Mouse (Mus musculus): ENCODE data around the gene Pex7. TPM values are rescaled to one million over a fixed set of nuclear protein-coding genes. Genes with fewer than 3 reads are reported as not detected.

The Pex7 gene
- polyA plus RNA-seq, 1 experiment = 36.7 TPM

GRCm38 (mm10) chr10:19936961-19937708, 29.6 kb upstream of the Pex7 start:
- Histone ChIP-seq H3K4me3 (ENCODE audit: low read depth, low read length) (no peak overlapping the region), H3K9me3 (replicated peaks; ENCODE audit: control insufficient read depth, insufficient read depth, low read length, poor library complexity, severe bottlenecking) (no peaks in the 10 kb centered on the region), H3K27me3 (ENCODE audit: control insufficient read depth, insufficient read depth, low read length, poor library complexity, severe bottlenecking) (peaks cover 3% of the 10 kb centered on the region; the same call in 1 of the 2 replicates), H3K4me1 (ENCODE audit: control insufficient read depth, insufficient read depth, low read length) (no peaks in the 10 kb centered on the region), H3K9ac (ENCODE audit: low read depth, poor library complexity, severe bottlenecking) (no peak overlapping the region), H3K36me3 (ENCODE audit: control insufficient read depth, insufficient read depth, low read length, poor library complexity, severe bottlenecking) (no peaks in the 10 kb centered on the region), H3K27ac (ENCODE audit: insufficient read depth, low read length) (no peak overlapping the region)
- TF ChIP-seq CTCF (IDR thresholded peaks at IDR 0.05; ENCODE audit: low read depth, low read length) = no peak
- TF ChIP-seq EP300 (IDR thresholded peaks at IDR 0.05; ENCODE audit: insufficient read depth, low read depth, low read length) = no peak
- no peak for TF ChIP-seq POLR2A (IDR thresholded peaks at IDR 0.05; ENCODE audit: insufficient read depth, low read length)

GRCm38 (mm10) chr10:19935821-19936367, 28.4 kb upstream of the Pex7 start:
- H3K27ac ChIP-seq (ENCODE audit: insufficient read depth, low read length) = no peak overlapping the region
- TF ChIP-seq EP300 (IDR thresholded peaks at IDR 0.05; ENCODE audit: insufficient read depth, low read depth, low read length) (no peak), POLR2A (IDR thresholded peaks at IDR 0.05; ENCODE audit: insufficient read depth, low read length) (no peak), CTCF (IDR thresholded peaks at IDR 0.05; ENCODE audit: low read depth, low read length) (no peak)
- H3K4me1 ChIP-seq (ENCODE audit: control insufficient read depth, insufficient read depth, low read length) = no peaks in the 10 kb centered on the region
- no peaks in the 10 kb centered on the region for H3K36me3 ChIP-seq (ENCODE audit: control insufficient read depth, insufficient read depth, low read length, poor library complexity, severe bottlenecking)
- H3K27me3 ChIP-seq (ENCODE audit: control insufficient read depth, insufficient read depth, low read length, poor library complexity, severe bottlenecking) = peaks cover 3% of the 10 kb centered on the region
- H3K9me3 ChIP-seq (replicated peaks; ENCODE audit: control insufficient read depth, insufficient read depth, low read length, poor library complexity, severe bottlenecking) = no peaks in the 10 kb centered on the region
- no peak overlapping the region for H3K4me3 ChIP-seq (ENCODE audit: low read depth, low read length)
- no peak overlapping the region for H3K9ac ChIP-seq (ENCODE audit: low read depth, poor library complexity, severe bottlenecking)

GRCm38 (mm10) chr10:19935295-19935623, 27.8 kb upstream of the Pex7 start:
- Histone ChIP-seq H3K4me3 (ENCODE audit: low read depth, low read length) (peak overlapping the region; percentile 86), H3K27ac (ENCODE audit: insufficient read depth, low read length) (no peak overlapping the region), H3K36me3 (ENCODE audit: control insufficient read depth, insufficient read depth, low read length, poor library complexity, severe bottlenecking) (no peaks in the 10 kb centered on the region), H3K27me3 (ENCODE audit: control insufficient read depth, insufficient read depth, low read length, poor library complexity, severe bottlenecking) (peaks cover 3% of the 10 kb centered on the region), H3K9ac (ENCODE audit: low read depth, poor library complexity, severe bottlenecking) (0 out of 2 replicates have a peak overlapping the region, but pooled peaks have one; percentile 67), H3K9me3 (replicated peaks; ENCODE audit: control insufficient read depth, insufficient read depth, low read length, poor library complexity, severe bottlenecking) (no peaks in the 10 kb centered on the region), H3K4me1 (ENCODE audit: control insufficient read depth, insufficient read depth, low read length) (no peaks in the 10 kb centered on the region)
- TF ChIP-seq CTCF (IDR thresholded peaks at IDR 0.05; ENCODE audit: low read depth, low read length) (no peak), EP300 (IDR thresholded peaks at IDR 0.05; ENCODE audit: insufficient read depth, low read depth, low read length) (no peak), POLR2A (IDR thresholded peaks at IDR 0.05; ENCODE audit: insufficient read depth, low read length) (no peak)

- Histone ChIP-seq H3K36me3 (ENCODE audit: control insufficient read depth, insufficient read depth, low read length, poor library complexity, severe bottlenecking) (no peaks in the 10 kb centered on the region), H3K27ac (ENCODE audit: insufficient read depth, low read length) (no peak within 1 kb of the TSS), H3K9ac (ENCODE audit: low read depth, poor library complexity, severe bottlenecking) (peak within 1 kb of the TSS; percentile 67), H3K9me3 (replicated peaks; ENCODE audit: control insufficient read depth, insufficient read depth, low read length, poor library complexity, severe bottlenecking) (no peaks in the 10 kb centered on the region), H3K4me1 (ENCODE audit: control insufficient read depth, insufficient read depth, low read length) (no peaks in the 10 kb centered on the region), H3K4me3 (ENCODE audit: low read depth, low read length) (peak within 1 kb of the TSS; percentile 93), H3K27me3 (ENCODE audit: control insufficient read depth, insufficient read depth, low read length, poor library complexity, severe bottlenecking) (peaks cover 3% of the 10 kb centered on the region)
- TF ChIP-seq EP300 (IDR thresholded peaks at IDR 0.05; ENCODE audit: insufficient read depth, low read depth, low read length) (no peak), CTCF (IDR thresholded peaks at IDR 0.05; ENCODE audit: low read depth, low read length) (no peak), POLR2A (IDR thresholded peaks at IDR 0.05; ENCODE audit: insufficient read depth, low read length) (no peak)
Observed at GRCm38 (mm10) chr10:19934384-19935294, 27.1 kb upstream of the Pex7 start, which contains the start of gene Map3k5. Gene Map3k5 (plus strand): TSS chr10:19934472.

GRCm38 (mm10) chr10:19933511-19934383, 26.3 kb upstream of the Pex7 start:
- Histone ChIP-seq H3K27ac (ENCODE audit: insufficient read depth, low read length) (no peak overlapping the region), H3K9ac (ENCODE audit: low read depth, poor library complexity, severe bottlenecking) (peak overlapping the region; percentile 67), H3K4me3 (ENCODE audit: low read depth, low read length) (peak overlapping the region; percentile 93), H3K27me3 (ENCODE audit: control insufficient read depth, insufficient read depth, low read length, poor library complexity, severe bottlenecking) (peaks cover 3% of the 10 kb centered on the region), H3K9me3 (replicated peaks; ENCODE audit: control insufficient read depth, insufficient read depth, low read length, poor library complexity, severe bottlenecking) (no peaks in the 10 kb centered on the region), H3K4me1 (ENCODE audit: control insufficient read depth, insufficient read depth, low read length) (no peaks in the 10 kb centered on the region), H3K36me3 (ENCODE audit: control insufficient read depth, insufficient read depth, low read length, poor library complexity, severe bottlenecking) (no peaks in the 10 kb centered on the region)
- TF ChIP-seq POLR2A (IDR thresholded peaks at IDR 0.05; ENCODE audit: insufficient read depth, low read length) (no peak), CTCF (IDR thresholded peaks at IDR 0.05; ENCODE audit: low read depth, low read length) (peak; percentile 21)

All from ES-Bruce4 (cell line).